Mouse (Mus musculus) 416B (cell line): ENCODE data around the gene Coil.

ENCODE experiments used
- DNase-seq: peaks from one replicate; pipeline ENCODE4 v3.0.0; 2011; ENCODE audit warnings: low read depth

Coil gene

DNA sequence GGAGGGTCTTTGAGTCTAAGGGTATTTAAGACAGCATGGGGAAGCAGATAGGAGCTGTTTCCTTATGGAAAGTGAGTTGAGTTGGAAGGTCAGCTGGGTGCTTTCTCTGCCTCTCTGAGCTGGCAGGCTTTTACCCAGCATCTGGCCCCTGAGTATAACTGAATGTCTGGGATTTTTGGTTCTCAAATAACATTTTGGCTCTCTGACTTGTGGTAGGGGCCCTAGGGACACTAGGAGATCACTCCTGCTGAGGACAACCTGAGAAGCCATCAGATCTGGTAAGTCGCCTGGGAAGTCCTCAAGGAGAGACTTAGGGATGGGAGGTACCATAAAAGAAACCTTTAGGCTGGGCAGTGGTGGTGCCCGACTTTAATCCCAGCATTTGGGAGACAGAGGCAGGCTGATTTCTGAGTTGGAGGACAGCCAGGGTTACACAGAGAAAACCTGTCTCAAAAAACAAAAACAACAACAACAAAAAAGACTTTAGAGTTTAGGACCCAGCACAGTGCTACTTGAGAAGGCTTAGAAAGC lies at the start of gene Coil:
Gene Coil (plus strand): TSS at position 51 of the 531 bp plus-strand sequence.
- no peak for DNase-seq

DNA sequence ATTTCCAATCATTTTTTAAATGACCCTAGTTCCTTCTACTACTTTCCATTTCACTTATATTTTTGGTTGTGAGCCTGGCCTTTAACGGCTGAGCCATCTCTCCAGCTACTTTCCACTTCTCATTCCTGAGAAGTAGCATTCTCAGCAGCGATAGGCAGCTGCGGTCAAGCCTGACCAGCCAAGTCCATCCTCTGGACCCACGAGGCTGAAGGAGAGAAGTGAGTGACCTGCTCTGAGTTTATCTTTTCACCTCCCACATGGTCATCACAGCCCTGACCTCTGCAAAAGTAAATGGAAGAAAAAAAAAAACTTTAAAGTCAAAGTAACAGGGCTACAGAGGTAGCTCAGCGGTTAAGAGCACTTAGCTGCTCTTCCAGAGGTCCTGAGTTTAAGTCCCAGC lies 43.5 kb upstream of the Coil start:
- no peak for DNase-seq

GRCm38 (mm10) chr11:88931692-88932530 lies 38.1 kb upstream of the Coil start:
- DNase-seq: no peak

GRCm38 (mm10) chr11:88933030-88933429 lies 37.0 kb upstream of the Coil start:
- no peak for DNase-seq

- DNase-seq: no peak
Observed at GRCm38 (mm10) chr11:88934089-88935000, 35.7 kb upstream of the Coil start.

GRCm38 (mm10) chr11:88937886-88938285 lies 32.2 kb upstream of the Coil start:
- no peak for DNase-seq

GRCm38 (mm10) chr11:88938770-88939169 lies 31.3 kb upstream of the Coil start:
- DNase-seq: no peak

DNA sequence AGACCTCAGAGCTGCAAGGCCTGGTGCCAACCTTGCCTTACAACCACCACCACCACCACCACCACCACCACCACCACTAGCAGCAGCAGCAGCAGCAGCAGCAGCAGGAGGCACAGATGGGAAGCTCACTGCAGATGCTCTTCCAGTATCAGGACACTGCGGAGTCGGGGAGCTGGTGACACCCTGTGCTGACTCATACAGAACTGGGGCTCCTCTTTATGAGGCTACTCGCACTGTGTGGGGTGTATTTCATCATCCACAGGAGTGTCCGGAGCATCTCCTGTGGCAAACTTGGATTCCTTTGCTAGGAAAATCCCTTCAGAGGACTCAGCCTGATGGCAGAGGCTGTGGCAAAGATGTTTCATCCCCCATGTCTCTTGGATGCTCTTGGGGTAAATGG lies 30.4 kb upstream of the Coil start:
- DNase-seq: no peak

DNA sequence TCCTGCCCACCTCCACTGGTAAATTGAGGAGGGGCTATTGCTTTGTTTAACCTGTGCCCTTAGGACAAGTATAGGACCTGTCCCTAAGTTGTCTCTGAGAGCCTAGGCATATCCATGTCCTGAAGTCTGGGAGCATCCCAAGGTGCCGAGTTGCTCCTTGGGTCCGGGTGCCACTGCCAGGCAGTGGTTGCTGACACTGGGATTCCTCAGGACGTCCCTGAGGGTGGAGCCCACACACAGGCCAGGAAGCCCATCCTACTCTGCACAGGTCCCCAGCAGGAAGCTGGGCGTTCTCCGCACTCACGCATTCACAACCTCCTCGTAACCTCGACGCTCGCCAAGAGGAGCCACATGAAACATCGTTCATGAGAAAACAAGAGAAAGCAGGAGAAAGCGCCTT lies 28.6 kb upstream of the Coil start:
- no peak for DNase-seq

DNA sequence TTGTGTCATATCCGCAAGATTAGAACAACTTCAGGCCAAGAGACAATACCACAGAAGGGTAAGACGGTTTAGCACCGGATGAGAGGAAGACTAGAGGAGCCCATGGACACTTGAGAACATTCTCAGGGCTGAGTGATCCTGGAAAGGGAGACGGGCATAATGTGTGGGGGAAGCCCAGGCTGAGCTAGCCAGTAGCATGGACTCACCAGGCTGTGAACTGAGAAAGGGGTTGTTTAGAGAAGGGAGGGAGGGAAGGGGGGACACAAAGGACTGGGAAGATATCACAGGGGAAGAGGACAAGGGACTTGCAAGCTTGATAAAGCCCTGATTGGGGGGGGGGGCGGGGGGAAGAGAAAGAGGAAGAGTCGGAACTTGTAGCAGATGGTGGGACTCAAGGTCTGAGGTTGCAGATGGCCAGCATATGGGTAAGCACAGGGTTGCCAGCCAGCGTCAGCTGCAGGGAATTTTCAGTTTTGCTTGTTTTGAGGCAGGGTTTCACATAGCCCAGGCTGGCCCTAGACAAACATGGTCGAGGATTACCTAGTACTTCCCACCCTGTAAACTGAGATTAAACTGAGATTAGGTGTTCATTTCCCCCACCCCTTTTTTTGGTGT lies 24.0 kb upstream of the Coil start:
- no peak for DNase-seq

GRCm38 (mm10) chr11:88948896-88949295 lies 21.2 kb upstream of the Coil start:
- DNase-seq: no peak

DNA sequence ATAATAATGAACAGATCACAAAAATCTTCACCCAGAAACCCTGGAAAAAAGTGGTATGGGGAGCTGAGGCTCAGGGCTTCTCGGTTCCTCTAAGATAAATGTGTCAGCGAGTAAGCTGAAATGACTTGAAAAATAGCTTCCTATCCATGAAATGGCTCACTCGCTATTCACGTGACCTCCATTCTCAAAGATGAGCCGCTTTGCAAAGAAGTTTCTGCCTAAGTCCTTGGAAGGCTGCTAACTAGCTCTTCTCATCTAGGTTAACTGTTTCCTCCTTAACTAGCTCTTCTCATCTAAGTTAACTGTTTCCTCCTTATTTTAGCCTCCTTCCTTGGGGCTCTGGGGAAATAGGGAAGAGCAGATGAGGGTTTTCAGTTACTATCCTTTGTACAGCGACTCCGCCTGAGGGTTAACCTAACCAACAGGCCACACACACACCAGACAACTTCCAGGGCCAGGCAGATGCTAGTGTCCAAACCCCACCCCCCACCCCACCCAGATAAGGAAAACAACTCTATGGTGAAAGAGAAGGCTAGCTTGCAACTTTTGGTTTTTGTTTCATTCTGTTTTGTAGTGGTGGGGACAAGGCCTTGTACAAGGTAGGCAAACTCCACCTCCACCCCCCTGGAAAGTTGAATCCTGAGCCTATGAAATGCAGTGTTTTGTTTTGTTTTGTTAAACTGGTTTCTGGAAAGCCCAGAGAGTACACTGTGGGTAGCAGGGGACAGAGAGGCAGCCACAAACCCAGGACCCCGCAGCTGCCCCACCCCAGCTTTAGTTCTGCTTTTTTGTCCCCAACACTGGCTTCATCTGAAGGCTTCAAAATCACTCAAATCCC lies 20.0 kb upstream of the Coil start:
- no peak for DNase-seq

DNA sequence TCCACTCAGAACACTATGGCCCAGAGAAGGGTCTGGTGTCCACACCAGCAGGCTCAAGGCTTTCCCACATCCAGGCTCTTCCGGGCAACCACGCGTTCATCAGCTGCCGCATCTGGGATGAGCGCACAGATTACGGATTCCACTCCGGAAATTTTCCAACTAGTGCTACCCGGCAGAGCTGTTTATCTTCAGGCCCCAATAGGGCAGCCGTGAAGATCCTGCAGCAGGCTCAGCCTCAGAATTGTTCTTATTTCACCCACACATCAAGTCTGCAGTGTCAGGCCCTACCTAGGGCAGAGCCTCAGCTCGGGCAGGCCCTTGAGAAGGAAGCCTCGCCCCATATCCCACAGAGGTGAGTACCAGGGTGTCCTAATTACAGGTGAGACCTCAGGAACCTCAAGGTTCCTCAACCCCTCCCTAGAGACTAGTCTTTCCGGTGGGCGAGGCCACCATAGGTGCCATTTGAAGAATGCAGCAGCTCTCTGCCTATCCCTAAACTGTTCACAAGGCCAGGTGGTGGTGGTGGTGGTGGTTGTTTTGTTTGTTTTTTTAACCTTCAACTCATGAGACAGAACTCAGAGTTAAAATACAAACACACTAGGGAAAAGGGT lies 19.3 kb upstream of the Coil start:
- no peak for DNase-seq

GRCm38 (mm10) chr11:88951576-88951975 lies 18.5 kb upstream of the Coil start:
- no peak for DNase-seq

DNA sequence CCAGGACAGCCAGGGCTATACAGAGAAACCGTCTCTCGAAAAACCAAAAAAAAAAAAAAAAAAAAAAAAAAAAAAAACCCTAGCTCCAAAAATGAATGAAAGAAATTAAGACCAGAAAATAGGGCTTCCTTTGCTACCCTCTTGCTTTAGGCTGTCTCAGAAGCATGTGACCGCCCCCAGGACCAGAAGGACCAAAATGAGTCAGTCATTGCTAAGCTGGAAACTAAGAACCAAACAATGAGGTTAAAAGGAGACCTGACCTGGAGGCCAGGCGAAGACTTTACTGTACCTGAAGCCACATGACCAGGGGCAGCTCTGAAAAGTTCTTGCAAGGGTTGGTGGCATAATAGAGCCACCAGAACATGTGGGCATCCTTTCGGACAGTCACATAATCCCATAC lies 17.9 kb upstream of the Coil start:
- DNase-seq: no peak

DNA sequence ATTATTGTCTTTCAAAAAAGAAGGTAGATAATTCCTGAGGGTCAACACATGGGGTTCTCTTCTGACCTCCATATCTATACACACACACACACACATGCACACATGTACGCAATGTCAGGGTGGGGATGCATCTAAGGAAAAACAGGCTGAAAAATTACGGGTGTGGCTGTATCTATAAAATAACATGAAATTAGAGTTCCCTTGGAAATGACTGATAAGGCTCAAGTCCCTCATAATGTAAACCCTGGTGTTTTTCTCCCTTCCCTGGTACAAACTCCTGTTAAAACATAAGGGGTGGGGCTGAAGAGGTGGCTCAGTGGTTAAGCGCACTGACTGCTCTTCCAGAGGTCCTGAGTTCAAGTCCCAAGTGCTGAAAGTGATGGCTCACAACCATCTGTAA lies 16.5 kb upstream of the Coil start:
- DNase-seq: no peak

- DNase-seq: peak; percentile 70
Observed at GRCm38 (mm10) chr11:88954803-88955202, 15.2 kb upstream of the Coil start.

- DNase-seq: peak; percentile 95
Observed at GRCm38 (mm10) chr11:88955217-88955969, 14.7 kb upstream of the Coil start, which contains the start of gene Scpep1. Gene Scpep1 (minus strand): TSS chr11:88955465.

GRCm38 (mm10) chr11:88958851-88959250 lies 11.2 kb upstream of the Coil start:
- DNase-seq: no peak

- DNase-seq: no peak
Observed at GRCm38 (mm10) chr11:88966881-88967361, 3.1 kb upstream of the Coil start, which contains the start of gene Elobl. Gene Elobl (minus strand): TSS chr11:88966931.
